Mouse (Mus musculus) WW6 (cell line): ENCODE results near the gene Nek11.
"Not testable (repeated sequence)": the region's sequence is repeated elsewhere in the genome, so short reads cannot be mapped to it uniquely, and the experiment has no call there.

ENCODE experiments used
- DNase-seq: peaks from one replicate; pipeline ENCODE4 v3.0.0-alpha.2; 2013; ENCODE audit warnings: low read depth, low spot score

Gene Nek11

DNA sequence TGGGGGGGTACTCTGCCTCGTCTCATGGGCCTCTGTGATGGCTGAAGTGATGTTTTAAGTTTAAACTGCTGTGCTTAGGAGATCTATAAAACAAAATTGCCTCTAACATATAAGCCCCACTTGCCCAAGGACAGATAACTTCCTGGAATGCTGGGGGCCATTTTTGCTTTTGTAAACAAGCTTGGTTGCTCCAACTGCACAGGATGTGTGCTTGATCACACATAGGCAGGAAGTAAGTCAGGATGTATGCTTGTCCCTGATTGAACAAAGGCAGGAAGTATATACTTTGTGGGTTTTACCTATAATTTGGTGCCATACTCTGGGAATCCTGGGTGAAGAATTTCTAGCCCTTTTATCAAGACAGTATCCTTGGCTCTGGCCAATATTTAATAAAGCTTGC, 258.9 kb downstream of the Nek11 start:
- DNase-seq, result no peak

DNA sequence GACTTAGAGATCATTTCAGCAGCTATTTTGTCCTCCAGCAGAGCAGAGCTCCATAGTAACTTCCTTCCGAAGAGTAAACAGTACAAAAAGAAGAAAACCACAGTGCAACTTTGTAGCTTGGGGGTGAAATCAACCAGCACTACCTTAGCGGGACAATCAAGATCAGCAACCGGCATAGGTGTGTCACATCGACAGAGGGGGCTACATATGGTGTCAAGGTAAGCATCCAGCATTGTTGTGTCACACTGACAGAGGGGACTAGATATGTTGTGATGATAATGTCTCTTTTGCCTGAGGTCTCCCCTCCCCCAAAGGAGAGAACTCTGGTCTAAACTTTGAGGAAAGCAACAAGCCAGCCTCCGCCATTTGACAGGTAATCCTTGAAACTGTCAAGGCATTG, 260.8 kb downstream of the Nek11 start:
- no peak for DNase-seq

- DNase-seq, result no peak
These were observed 263.3 kb downstream of the Nek11 start for GRCm38 (mm10) chr9:105132002-105132367.

DNA sequence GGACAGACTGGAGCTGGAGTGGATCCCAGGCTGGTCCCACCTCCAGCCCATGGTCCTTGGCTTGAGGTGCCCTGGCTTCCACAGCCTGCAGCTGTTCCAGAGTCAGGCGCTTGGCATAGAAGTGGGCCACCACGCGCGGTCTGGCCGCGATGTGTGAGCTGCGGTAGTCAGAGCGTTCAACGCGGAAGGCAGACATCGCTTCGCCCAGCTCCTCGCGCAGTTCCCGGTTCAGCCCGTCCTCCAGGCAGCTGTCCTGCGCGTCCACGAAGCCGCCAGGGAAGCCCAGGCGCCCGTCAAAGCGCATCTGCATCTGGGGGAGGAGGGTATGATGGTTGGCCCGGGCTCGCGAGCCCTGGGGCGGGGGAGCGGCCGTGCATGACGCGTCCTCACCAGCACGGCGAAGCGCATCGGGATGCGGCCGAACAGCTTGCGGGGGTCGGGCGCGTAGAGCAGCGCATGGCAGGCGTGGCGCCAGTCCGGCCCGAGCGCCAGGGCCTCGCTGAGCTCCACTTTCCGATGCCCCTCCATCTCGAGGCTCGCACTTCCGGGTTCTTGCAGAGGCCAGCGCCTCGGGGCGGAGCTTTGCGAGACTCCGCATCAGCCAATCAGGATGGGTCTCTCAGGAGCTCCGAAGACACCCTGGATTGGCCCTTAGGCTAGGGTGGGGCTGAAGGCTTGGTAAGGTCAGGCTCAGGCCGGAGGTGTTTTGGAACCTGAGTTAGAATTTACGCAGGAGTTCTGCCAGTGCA, 263.9 kb downstream of the Nek11 start, which contains the start of gene Nudt16:
Gene Nudt16 (minus strand): TSS at position 572 of the 749 bp plus-strand sequence.
- peak; percentile 80 for DNase-seq

DNA sequence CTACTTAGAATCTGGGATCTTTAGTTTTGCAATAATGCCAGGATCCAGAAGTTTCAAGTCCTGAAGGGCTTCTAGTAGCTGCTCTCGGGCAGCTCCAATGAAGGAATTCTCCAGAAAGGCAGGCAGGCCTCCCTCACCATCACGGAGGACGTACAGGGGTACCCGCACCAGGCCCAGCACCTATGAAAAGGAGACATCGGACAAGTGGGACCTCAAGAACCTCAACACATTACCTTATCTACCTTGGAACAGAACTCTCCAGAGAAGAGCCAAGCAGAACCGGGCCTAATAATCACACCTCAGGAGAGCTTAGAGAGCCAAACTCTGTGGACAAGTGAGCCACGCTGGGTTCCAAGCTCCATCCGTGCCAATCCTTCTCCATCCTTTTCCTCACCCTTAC, 265.0 kb downstream of the Nek11 start:
- no peak for DNase-seq

DNA sequence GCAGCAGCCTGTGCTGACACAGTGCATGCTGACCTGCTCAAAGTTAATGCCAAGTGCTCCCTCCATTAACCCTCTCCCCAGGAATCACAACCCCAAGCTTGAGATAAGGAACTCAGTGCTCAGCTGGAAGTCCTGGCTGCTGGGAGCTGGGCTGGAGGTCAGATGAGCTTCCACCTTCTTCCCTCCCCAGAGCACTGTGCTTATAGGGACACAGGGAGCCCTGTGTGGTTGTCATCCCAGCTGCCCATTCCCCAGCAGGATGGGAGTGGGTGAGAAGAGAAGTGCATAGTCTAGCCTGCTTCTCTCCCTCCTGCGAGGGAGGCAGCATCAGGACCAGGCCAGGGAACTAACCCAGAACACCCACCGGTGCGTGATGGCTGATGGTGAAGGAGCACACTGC, 270.1 kb downstream of the Nek11 start:
- DNase-seq, result not testable (repeated sequence)
